Mouse (Mus musculus) bone marrow, adult 2 months (tissue): ENCODE results near the gene Pcnx. TPM values are rescaled to one million over a fixed set of nuclear protein-coding genes. Genes with fewer than 3 reads are reported as not detected.

Experiments
- H3K27ac ChIP-seq: fragments of 200-500 bp; 2 replicates; pipeline ENCODE4 v1.5.1; 2012; ENCODE audit warnings: low read depth, mild to moderate bottlenecking, control low read depth, inconsistent platforms, low read length; ENCODE audit not compliant: control insufficient read depth, poor library complexity, insufficient read depth
- H3K4me1 ChIP-seq: fragments of 200-500 bp; 2 replicates; pipeline ENCODE4 v1.6.1; 2011; ENCODE audit warnings: low read length; ENCODE audit not compliant: control insufficient read depth, insufficient read depth
- H3K4me3 ChIP-seq: fragments of 200-500 bp; replicated peaks from 2 replicates; pipeline ENCODE3; 2011; ENCODE audit warnings: mild to moderate bottlenecking, low read depth, low read length, control low read depth; ENCODE audit not compliant: control insufficient read depth
- CTCF ChIP-seq: fragments of 200-500 bp; IDR thresholded peaks from 2 replicates; pipeline ENCODE4 v1.5.1; 2011; ENCODE audit warnings: low read length, control low read depth; ENCODE audit not compliant: control insufficient read depth, insufficient read depth
- POLR2A ChIP-seq: fragments of 200-500 bp; IDR thresholded peaks from 2 replicates; pipeline ENCODE4 v1.6.1; 2011; ENCODE audit warnings: low read depth, mild to moderate bottlenecking, control low read depth, low read length, borderline replicate concordance; ENCODE audit not compliant: control insufficient read depth
- WGBS: fragments of 180-500 bp; shearing (Covaris S2); methylation state at CpG from one replicate; pipeline ENCODE4 v1.1.7; 2018; 5-methylcytosine and 5-hydroxymethylcytosine counted together
- polyA plus RNA-seq: library from polyadenylated mRNA; stranded (reverse); fragments of >200 nt; gene quantifications from 2 replicates; pipeline ENCODE4 v1.2.4, GENCODE M21; 2011; ENCODE audit warnings: low replicate concordance; ENCODE audit not compliant: missing spikeins, insufficient read depth, insufficient read length

Pcnx gene
- polyA plus RNA-seq = 10.3 and 38.8 TPM in 2 replicates

DNA sequence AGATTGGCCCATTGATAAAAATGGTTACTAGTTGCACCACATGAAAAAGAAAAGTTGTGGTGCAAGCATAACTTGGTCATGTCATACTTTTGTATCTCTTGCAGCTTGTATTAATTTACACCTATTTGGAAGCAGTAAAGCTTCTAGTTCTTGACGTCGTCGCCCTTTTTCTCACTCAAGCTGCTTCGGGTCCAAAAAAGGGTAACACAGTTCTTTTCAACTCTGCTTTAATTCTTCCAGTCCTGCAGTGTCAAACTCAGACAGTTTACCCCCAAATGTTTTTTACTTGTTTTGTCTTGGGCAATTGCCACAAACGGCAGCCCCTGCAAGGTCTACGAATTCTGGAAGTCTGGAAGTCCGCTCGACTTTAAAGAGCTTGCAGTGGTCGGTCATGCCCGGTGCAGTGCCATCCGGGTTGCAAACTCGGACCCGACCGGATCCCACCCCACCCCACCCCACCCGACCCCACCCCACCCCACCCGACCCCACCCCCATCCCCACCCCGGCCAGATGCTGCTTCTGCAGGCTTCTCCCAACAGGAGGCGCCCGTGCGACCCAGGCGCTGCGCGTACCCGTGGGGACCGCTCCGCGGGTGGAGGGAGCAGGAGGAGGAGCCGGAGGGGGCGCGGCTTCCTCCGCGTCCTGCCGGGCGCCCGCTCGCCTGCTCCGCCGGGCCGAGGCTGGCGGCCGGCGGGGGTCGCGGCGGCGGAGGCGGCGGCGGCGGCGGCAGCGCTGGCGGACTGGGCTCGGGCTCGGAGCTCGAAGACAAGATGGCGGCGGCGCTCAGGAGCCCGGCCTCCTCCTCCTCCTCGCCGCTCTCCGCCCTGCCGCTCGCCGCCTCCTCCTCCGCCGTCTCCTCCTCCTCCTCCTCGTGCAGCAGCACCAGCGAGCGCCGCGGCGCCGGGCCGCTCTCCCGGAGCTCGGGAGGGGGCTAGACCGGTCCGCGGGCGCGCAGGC, at the start of gene Pcnx:
Pcnx (plus strand) TSS at position 673 of the 957 bp plus-strand sequence.
- peak within 1 kb of the TSS; percentile 93 for H3K27ac ChIP-seq
- H3K4me3 ChIP-seq = peak within 1 kb of the TSS; percentile 96
- no peaks in the 10 kb centered on the region; the same call in 1 of the 2 replicates for H3K4me1 ChIP-seq
- WGBS = 2% methylated on average over 72 of the region's 83 CpGs
- TF ChIP-seq CTCF (peak; percentile 62), POLR2A (no peak)

DNA sequence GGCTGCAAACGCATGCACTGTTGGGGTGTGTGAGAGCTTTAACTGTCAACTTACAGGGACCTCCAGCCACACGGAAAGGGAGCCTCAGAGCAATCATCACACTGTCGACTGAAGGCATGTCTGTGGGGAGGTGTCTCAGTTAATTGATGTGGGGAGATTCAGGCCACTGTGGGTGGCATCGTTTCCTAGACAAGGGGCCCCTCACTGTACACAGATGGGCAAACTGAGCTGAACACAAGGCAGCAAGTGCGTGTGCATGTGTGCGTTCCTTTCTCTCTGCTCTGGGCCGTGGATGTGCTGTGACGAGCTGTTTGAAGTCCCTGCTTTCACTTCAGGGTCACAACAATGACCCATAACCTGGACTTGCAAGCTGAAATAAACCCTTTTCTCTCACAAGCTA, 49.4 kb upstream of the Pcnx start:
- Histone ChIP-seq H3K4me3 (no peak overlapping the region), H3K4me1 (no peaks in the 10 kb centered on the region), H3K27ac (no peak overlapping the region)
- TF ChIP-seq POLR2A (no peak), CTCF (no peak)
- WGBS = 70% methylated on average over 8 of the region's 8 CpGs

DNA sequence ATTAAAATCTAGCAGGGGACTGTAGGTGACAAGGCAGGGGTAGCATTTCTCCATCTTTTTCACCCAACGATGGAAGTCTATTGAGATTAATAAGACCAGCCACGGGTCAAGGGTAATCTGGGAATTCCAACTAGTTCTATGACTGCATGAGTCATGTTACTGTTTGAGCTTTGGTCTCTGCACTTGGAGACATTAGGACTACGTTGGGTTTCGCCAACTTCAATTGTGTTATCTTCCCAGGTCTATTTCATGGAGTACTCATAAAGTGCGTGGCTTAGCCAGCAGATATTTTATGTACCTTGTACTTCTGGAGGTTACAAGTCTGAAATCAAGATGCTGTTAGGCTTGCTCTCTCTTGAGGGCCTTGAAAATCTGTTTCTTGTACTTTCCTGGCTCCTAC, 45.1 kb upstream of the Pcnx start:
- Histone ChIP-seq H3K4me3 (no peak overlapping the region), H3K4me1 (no peaks in the 10 kb centered on the region; the same call in 1 of the 2 replicates), H3K27ac (no peak overlapping the region)
- WGBS = 81% methylated on average over 5 of the region's 5 CpGs
- no peak for TF ChIP-seq CTCF
- no peak for TF ChIP-seq POLR2A

DNA sequence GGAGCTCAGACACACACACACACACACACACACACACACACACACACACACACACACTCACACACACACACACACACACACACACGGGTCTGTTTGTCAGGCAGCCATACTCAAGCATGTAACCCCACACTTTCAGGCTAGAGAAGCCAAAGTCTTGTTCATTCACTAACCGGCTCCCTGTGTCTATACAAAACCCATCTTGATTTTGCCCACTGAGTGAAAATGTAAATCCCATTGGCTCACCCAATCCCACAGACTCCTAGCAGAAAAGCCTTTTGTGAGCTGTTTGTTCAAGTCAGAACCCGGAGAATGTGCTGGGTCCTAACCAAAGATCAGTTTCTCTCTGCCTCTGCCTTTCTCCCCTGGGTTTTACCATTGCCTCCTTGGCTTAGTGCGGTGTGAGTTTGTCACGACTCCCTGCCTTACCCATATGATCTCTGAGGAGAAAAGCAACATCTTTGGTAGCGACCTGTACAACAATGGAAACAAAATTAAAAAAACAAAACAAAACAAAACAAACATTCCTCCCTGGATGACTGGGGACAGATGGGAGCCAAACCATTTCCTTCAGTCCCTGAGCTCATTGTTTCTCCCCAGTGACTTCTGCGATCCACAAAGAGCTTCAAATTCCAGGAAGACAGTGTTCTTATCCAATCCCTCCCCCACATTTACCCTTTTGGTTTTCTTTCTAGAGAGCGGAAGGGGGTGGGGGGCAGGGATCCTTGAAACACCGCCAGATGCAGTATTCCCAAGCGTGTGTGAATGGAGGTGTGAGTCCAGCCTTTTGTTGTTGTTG, 43.3 kb upstream of the Pcnx start:
- Histone ChIP-seq H3K27ac (no peak overlapping the region), H3K4me1 (no peaks in the 10 kb centered on the region; the same call in 1 of the 2 replicates)
- WGBS = 65% methylated on average over 10 of the region's 10 CpGs

DNA sequence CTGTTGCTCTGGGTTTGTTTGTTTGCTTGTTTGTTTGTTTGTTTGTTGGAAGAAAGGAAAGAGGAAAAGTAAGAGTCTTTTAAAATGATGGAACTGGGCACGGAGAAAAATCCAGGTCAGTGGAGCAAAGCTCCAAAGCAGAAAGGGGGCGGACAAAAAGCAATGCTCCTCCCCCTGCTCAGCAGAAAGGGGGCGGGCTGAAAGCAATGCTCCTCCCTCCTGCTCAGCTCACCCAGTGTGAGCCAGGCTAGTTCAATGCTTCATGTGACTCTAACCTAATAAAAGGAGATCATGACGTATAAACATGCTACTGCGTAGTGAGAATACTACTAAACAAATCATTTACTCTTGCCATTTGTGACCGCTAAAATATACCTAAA, 42.7 kb upstream of the Pcnx start:
- Histone ChIP-seq H3K4me3 (no peak overlapping the region), H3K27ac (no peak overlapping the region), H3K4me1 (no peaks in the 10 kb centered on the region; the same call in 1 of the 2 replicates)
- WGBS = 70% methylated on average over 6 of the region's 6 CpGs
- TF ChIP-seq POLR2A (no peak), CTCF (no peak)

More for the DNA sequence above, 43.3 kb upstream of the Pcnx start:
- no peak overlapping the region for H3K4me3 ChIP-seq
- TF ChIP-seq CTCF (no peak), POLR2A (no peak)

DNA sequence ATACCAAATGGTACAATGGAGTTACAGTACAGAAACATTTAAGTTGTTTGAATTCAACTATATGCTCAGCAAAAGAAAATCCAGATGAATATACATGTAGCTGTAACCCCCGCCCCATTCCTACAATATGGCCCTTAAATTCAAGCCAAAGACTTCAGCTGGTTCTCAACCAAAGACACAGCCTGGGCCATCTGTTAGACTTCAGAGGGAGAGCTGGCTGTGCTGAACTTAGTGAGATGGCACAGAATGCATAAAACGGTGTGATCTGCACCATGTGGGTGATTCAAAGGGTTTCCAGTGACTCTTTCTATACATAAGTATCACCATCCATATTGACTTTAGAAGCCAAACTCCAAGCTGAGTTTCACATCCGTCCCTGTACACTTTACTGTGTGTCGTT, 39.1 kb upstream of the Pcnx start:
- 82% methylated on average over 4 of the region's 4 CpGs for WGBS
- TF ChIP-seq CTCF = no peak
- TF ChIP-seq POLR2A = no peak
- H3K27ac ChIP-seq = no peak overlapping the region
- H3K4me3 ChIP-seq = no peak overlapping the region
- H3K4me1 ChIP-seq = no peaks in the 10 kb centered on the region; the same call in 1 of the 2 replicates

DNA sequence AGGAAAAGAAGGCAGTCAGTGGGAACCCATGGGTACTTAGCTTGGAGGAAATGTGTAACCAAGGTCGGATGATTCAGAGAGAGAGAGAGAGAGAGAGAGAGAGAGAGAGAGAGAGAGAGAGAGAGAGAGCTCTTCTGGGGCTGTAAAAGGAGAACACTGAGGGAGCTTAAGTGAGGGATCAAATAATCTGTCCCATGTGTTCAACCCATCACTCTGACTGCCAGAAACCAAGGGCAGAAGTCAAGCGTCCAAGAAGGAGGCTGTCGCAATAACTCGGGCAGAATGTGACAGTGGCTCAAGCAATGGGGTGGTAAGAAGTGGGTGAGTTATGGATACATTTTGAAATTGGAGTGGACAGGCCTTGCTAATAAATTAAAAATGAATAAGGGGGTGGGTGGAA, 37.6 kb upstream of the Pcnx start:
- WGBS = 37% methylated on average over 4 of the region's 4 CpGs
- no peak overlapping the region for H3K27ac ChIP-seq
- H3K4me3 ChIP-seq = no peak overlapping the region
- no peaks in the 10 kb centered on the region; the same call in 1 of the 2 replicates for H3K4me1 ChIP-seq
- TF ChIP-seq POLR2A (no peak), CTCF (no peak)
